Mouse (Mus musculus) testis, adult 2 months (tissue): ENCODE measurements around the gene Ccdc171.

Experiments
- CTCF ChIP-seq: fragments of 200-500 bp; IDR thresholded peaks from 2 replicates; pipeline ENCODE4 v1.5.1; 2012; ENCODE audit warnings: low read depth, mild to moderate bottlenecking, inconsistent platforms, low read length, moderate library complexity; ENCODE audit not compliant: control insufficient read depth, insufficient read depth, insufficient replicate concordance
- POLR2A ChIP-seq: fragments of 200-500 bp; IDR thresholded peaks from 2 replicates; pipeline ENCODE4 v1.6.1; 2012; ENCODE audit warnings: low read depth, mild to moderate bottlenecking, inconsistent platforms, low read length, moderate library complexity; ENCODE audit not compliant: control insufficient read depth

GRCm38 (mm10) chr4:83512644-83513043 lies 12.7 kb upstream of the Ccdc171 start:
- TF ChIP-seq CTCF = no peak
- no peak for TF ChIP-seq POLR2A
